Mouse (Mus musculus): ENCODE data around the gene Taf3.

The Taf3 gene

DNA sequence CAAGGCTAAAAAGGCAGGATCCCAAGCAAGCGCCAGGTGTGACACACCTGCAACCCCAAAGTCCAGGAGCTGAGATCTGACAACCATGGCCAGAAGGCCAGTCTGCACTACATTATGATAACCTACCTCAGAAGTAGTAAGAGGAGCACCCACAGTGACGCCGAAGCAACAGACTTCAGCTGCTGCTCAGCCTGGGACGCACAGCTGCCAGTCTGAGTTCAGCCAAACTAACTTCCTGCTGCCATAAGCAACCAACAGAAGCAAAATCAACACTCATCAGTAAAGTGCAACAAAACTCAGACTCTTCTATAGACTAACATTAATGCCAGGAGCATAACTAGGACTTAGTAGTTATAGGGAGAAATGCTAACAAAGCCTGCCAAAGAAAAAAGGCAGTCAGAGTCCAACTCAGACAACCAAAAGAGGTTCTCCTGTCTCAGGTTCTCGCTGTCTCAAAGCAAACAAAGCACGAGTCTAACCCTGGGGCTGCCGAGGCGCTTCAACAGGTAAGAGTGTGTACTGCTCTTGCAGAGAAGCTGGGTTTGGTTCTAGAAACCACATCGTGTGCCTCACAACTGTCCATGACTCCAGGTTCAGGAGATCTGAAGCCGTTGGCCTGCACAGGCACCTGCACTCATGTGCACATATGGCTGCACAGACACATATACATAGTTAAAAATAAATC, 33.3 kb downstream of the Taf3 start:
- in situ Hi-C loops (cut with MboI, MseI), result loop anchor here (5.0 to 10.0 kb wide), 3 partner anchors 520 to 1340 kb away; no protein-coding TSS in a partner anchor

DNA sequence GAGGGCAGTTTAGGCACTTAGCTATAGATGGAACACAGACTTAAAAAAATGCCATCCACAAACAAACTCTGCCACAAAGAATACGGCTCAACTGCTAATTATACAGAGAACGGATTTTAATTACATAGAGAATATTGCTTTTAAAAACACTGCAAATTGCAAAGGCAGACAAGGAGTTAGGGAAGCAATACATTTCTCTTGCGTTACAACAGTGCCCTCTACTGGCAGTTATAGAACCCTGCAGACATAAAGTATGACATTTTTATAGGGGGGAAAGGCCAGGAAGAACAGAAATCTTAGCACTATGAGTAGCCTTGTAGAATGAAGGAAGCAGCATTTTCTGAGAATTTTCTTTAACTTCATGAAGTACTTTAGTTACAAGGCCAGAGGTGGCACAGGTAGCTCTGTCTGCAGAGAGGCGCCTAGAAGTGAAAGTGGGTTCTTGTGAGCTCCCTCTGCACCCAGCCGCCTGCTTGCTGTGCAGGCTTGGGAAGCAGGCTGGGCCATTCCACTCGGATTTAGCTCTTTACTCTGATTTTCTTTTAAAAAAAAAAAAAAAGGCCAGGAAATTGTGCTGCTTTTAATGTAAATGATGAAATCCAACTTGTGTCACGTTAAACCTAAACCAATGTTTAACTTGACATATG, 38.0 kb downstream of the Taf3 start:
- in situ Hi-C loops (cut with MboI, MseI), result loop anchor here (10.0 kb wide), 2 partner anchors 516 to 1336 kb away; no protein-coding TSS in a partner anchor

DNA sequence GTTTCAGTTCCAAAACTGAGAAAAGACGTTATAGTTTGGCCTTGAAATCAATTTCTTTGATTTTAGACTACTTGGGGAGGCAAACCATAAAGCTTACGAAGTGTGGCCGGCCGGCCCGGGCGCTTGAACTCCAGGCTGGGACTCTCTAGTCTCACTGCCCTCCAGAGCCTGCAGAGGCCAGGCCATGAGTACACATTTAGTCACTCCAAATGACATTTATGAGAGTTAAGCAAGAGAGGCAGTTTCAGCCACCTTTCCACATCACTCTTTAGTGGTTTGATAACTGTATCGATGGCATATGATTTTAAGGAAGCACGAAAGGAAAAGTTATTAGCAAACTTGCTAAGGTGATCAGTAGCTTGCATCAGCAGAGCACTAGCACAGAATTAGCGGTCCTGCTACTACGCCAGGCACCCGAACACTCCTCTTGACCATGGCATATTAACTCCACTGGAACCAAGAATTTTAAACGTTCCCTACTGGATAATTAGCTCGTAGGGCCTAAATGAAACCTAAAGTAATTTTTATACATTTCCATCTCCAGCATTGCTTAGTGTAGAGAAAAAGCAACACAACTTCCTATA, 38.6 kb downstream of the Taf3 start:
- in situ Hi-C loops (cut with MboI, MseI), result loop anchor here (10.0 kb wide), 2 partner anchors 515 to 1335 kb away; no protein-coding TSS in a partner anchor

DNA sequence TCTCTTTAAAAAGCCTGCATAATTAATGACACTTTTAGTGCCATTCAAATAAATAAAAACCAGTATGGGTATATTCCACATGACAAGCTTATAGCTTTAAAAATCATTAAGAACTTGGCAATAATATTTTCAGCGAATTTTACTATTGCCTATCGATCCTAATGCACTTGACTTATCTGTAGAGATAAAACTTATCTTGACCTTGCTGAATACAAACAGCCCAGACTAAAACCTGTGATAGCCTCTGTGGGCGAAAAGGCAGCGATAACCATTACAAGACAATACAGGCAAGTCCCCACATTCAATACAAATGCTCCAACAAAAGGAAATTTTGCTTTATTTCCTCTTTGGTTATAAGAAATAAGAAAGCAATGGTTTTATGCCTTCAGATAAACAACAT, 39.8 kb downstream of the Taf3 start:
- in situ Hi-C loops (cut with MboI, MseI), result no loop called here

DNA sequence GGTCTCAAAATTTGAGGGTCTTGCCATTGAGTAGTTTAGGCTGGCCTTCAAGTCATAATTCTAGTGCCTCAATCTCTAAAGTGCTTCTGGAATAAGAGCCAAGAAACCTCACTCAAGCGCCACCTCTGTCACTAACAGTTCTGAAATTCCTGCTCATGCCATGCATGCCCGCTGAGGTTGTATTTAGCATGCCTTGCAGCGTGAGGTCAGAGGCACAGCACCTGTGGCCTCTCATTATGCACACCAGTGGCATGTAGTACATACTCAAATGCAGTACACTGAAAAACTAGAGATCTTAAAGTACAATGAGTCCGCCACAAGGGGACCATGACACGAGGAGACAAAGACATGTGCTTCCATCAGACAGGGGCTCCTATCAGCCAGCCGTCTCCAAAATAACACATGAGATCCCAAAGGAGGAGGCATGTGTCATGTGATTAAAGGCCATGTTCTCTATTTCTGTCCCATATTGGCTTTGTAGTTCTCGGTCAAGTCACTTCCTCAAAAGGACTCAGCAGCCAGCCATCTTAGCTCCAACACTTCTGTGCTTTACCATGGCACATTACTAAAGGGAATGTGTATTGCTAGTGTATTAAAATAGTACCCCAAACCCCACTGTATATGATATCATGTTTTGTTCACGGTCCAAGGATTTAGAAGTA, 43.3 kb downstream of the Taf3 start:
- in situ Hi-C loops (cut with MboI, MseI), result no loop called here

DNA sequence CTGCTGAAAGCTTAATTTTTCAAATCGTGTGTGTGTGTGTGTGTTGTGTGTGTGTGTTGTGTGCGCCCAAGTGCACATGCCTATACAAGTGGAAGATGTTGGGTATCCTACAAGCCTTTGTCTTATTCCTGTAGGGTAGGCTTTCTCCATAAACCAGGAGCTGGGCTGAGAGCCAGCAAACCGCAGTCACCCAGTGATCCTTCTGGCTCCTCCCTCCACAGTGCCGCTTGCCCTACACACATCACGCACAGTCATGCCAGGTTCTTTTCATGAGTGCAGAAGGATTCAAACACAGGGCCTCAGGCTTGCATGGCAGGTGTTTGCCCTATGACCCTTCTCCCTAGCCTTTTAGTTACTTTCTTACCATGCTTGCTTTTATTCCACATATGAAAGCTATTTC, 45.0 kb downstream of the Taf3 start:
- in situ Hi-C loops (cut with MboI, MseI), result no loop called here

DNA sequence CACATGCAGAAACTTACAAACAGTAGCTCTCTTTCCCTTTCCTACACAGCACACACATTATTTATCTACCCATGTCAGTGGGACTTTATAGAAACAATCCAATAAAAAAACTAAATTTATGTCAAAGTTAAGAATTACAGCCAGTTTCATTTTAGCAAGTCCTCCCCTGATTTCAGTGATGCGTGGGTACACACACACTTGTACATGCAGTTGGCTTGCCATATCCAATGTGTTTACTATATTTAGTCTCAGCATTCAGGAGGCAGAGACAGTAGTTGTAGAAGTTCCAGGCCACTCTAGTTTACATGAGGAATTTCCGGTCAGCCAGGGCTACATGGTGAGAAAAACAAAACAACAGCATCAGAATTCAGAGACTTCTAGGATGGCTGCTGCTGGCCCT, 46.8 kb downstream of the Taf3 start:
- in situ Hi-C loops (cut with MboI, MseI), result no loop called here

DNA sequence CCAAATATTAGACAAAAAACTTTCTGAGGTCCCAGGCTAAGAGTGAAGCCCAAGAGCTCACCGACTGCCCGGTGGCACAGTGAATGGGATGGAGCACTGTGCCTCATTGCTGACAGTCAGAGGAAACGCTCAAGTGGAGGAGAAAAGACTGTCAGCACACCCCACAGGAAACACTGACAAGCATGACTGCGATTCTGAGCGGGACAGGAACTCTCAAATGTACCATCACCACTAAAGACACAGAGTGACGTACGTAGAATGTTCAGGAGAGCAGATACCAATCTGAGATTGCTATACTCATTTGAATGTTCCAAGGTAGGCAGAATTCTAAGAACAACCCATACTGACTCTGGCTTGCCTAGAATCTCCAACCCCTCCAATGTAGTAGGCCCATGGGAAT, 50.9 kb downstream of the Taf3 start:
- in situ Hi-C loops (cut with MboI, MseI), result no loop called here

DNA sequence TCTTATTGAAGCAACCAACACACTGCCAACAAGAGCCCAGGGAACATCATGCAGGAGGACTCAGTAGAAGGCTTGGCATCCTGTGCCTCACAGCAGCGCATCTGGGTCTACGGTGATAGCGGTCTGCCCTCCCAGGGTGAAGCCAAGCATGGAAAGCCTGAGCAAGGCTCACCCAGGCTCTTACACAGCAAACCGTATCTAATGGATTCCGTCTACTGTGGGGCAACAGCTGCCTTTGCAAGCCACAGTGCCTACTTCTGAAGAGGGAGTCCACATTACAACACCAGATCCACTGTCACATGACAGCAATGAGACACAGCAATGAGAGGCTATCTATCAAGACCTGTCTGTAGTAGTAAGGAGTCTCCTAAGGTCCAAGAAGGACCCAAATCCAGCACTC, 52.3 kb downstream of the Taf3 start:
- in situ Hi-C loops (cut with MboI, MseI), result no loop called here

DNA sequence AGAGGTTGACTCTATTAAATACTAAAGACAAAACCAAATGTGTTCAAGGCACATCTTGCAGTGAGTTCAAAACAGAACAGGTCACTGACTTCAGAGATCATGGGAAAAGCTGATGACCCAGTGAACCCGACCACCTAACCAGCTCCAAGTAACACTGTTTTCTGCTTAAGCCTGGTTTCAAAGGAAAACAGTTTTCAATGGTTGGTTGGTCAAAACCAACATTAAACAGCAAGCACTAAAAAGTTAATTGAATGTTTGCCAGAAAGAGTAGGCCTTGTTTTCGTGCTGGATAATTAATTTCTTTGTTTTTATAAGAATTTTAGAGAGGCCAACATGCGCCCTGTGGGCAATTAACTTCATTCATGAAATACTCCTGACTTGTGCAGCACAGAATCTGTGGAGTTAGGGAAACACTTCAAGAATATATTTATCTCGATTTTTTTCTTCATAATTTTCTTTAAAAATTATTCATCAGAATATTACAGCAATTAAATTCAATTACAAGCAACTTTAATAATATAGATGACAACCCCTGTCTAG, 57.6 kb downstream of the Taf3 start:
- in situ Hi-C loops (cut with MboI, MseI), result no loop called here

DNA sequence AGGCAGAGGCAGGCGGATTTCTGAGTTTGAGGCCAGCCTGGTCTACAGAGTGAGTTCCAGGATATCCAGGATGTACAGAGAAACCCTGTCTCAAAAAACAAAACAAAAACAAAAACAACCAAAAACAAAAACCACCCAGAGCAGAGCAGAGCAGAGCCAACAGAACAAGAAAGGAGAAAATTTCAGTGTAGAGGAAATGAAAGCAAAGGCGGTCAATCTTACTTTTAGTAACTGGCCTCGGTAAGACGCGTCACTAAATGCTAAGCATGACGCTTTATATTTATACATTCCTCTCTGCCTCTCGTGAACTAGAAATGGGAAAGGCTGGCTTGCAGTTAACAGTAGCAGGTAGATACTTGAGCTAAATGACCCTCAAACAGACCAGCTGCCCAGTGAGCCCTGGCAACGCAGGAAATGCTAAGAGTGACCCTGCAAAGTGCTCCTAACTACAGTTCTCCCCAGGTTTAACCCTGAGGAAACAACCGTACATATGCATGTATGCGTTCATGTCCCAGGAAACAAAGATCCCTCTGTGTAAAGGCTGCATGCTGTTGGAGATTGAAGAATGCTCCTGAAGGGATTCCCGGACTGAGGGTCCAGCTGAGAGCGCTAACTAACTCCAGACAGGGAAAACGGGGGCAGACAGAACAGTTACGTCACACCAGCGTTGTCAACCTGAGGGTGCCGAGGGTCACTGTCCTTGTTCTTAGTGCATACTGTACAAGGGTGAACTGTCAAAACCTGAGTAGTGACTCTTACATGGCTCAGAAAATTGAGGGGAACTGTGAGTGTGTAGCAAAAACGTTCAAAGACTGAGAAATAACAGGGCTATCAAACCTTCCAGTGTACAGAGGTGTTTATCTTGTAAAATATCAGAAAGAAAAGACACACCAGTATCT, 58.5 kb downstream of the Taf3 start:
- in situ Hi-C loops (cut with MboI, MseI), result no loop called here

DNA sequence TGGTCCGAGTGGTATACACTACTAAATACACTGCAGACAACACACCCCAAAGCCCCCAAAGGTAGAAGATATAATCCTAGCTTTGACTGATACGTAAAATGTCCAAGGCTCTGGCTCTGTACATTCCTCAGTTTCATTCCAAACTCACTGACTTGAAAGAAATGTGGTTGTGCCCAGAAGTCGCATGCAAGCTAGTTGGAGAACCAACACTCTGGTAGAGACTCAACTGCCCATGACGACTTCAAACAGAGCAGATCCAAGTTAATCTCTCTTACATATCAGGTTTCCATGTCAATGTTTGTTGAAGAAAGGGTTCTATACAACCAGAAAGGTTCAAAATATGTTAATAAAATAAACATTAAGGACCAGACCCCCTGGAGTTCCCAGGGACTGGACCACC, 60.1 kb downstream of the Taf3 start:
- in situ Hi-C loops (cut with MboI, MseI), result no loop called here

DNA sequence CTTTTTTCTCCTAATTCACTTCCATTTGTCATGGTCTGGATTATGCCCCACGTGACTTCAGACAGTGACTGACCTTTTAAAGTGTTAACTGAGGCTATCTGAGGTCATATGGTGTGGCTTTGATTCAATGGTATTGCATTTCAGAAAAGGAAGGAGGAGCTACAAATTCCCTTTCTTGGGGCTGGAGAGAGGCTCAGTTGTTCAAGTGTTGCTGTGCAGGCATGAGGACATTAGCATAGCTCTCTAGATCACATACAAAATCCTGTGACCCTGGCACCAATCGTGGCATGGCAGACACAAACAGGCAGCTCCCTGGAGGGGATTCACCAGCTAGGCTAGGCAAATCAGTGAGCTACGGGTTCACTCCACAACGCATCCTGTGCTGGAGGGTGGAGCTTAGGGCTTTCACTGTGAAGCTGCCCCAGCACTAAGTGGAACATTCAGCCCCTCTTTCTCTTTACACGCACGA, 62.4 kb downstream of the Taf3 start:
- in situ Hi-C loops (cut with MboI, MseI), result no loop called here

DNA sequence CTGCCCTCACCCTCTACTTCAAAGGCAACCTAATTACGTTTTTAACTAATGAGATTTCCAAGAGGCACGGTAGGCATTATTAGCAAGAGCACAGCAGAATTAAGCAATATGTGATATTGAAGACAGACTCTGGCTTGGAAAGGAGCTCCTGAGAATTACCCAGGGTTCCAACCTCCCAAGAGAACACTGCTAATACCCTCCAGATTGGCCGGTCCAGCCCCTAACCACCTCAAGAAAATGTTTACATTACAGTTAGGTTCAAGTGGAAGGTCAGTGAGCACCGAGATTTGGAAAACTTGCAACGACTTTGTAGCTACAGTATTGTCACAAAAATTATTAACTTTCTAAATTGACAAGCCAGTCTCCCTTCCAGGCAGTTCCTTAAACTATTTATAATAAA, 66.0 kb downstream of the Taf3 start:
- in situ Hi-C loops (cut with MboI, MseI), result no loop called here

DNA sequence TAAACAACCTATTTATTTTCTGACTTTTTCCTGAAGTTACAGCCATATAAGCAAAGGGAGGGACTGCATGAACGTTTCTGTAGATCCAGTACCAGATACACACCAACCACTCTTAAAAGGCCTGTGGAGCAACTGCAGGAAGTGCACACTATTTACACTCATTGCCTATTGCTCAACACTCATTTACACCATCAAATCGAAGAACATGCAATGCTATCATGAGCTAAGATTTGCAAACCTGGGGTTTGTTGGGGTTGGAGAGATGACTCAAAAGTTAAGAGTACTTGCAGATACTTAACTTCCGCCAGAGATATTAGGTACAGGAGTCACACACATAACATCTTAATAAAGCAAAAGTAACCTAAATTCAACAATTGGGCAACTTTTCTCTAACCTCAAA, 76.5 kb downstream of the Taf3 start:
- in situ Hi-C loops (cut with MboI, MseI), result no loop called here

DNA sequence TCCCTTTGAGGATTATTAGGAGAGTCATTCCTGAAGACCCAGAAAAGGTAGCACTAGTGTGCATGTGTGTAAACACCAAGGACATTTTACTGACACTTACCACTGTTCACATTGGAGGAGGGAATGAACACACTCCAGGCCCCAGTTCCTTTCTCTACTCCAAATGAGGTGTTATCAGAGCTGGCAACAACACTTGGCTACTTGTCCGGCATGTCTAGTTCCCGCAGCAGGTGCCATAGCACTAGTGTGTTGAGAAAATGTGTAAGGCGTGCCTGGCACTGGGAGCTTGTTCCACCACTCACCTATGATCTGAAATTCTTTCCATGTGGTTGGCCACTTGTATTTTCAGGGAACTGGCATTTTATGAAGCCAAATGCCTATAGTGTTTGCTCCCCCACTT, 77.8 kb downstream of the Taf3 start:
- in situ Hi-C loops (cut with MboI, MseI), result no loop called here

DNA sequence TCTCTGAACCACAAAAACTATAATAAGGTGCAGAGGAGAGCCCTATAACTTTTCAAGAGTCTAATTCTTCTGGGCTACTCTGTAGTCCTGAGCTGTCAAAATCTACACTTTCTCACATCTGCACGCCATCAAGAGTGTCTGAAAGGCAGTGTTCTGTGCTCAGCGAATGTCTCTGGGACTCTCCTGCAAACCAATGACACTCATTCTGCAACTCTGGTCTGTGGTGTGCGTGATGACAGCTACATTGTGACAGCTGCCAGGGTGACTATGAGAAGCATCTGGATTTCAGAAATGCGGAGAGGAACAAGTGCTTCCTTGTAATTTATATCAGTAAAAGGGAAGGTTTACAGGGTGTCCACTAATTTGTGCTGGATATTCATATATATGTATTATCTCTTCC, 78.2 kb downstream of the Taf3 start:
- in situ Hi-C loops (cut with MboI, MseI), result no loop called here

DNA sequence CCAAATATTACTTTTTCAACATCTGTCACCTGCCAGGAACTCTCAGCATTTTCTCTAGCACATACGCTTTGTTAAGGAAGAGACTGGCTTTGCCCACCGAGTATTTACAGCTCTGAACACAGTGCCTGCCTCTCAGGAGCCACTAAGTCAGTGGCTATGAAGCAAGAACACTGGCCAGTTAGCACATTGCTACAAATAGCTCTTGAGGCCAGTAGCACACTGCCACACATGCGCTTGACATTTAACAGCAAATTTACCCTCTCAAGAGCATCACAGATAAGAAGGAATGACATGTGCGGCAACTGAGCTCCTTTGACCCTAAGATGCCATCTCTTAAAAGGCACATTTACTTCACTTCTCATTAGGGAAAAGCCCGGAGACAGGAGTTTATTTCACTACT, 78.7 kb downstream of the Taf3 start:
- in situ Hi-C loops (cut with MboI, MseI), result no loop called here

DNA sequence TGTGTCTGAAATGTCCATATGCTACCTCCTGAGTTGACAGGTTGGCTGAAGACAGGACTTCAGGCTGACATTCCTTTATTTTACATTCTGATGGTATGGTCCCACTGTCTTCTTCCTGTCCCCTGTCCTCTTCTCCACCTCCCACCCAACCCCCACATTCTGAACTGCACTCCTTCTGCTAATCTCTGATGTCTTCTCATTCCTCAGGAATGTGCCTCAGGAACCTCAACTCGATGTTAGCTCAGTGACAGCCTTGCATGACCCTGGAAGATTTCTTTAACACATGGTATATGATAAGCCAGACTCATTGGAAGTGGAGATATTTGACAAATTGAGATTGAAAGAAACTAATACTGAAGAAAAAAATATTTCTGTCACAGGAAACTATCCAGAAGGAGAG, 81.8 kb downstream of the Taf3 start:
- in situ Hi-C loops (cut with MboI, MseI), result no loop called here

DNA sequence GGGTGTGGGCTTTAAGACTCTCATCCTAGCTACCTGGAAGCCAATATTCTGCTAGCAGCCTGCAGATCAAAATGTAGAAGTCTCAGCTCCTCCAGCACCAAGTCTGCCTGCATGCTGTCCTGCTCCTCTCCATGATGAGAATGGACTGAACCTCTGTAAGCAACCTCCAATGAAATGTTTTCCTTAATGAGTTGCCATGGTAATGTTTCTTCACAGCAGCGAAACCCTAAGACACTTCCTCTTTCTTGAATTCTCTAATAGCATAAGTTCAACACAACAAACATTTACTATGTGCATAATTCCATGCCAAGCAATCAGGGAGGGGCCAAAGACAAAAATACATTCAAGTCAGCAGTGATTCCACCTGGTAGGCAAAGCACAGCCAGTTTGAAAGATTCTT, 82.8 kb downstream of the Taf3 start:
- in situ Hi-C loops (cut with MboI, MseI), result no loop called here

DNA sequence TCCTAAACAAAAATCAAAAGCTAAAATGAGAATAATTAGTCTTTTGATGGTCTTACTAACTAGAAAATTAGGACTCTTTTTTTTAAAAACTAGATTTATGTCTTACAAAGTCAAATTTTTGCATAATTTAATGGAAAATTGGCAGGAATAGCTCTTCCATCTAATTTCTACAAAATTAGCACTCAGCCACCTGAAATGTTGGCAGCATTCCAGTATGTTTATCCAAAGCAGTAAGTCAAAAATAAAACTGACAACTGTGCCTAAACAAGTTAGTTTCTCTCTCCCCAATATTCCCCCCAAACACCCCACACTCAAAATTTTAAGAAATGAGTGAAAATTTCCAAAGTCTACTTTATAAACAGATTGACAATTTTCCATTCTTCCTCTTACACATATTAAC, 85.5 kb downstream of the Taf3 start:
- in situ Hi-C loops (cut with MboI, MseI), result no loop called here
